Mouse (Mus musculus): ENCODE data around the gene Slc25a4.

DNA sequence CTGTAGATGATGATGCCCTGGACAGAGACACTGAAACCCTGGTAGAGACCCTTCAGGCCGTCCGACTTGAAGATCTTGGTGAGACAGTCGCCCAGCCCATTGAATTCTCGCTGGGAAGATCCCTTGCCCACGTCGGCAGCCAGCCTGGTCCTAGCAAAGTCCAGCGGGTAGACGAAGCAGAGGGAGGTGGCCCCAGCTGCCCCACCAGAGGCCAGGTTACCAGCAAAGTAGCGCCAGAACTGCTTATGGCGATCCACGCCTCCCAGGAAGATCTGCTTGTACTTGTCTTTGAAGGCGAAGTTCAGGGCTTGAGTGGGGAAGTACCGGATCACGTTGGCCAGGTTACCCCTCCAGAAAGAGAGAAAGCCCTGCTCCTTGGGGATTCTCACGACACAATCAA lies 2.0 kb downstream of the Slc25a4 start:
- TF ChIP-seq POLR2A (IDR thresholded peaks at IDR 0.05; ENCODE audit: low read depth, low read length): no peak
- no peak for TF ChIP-seq CTCF (IDR thresholded peaks at IDR 0.05; ENCODE audit: extremely low read depth, insufficient read depth, insufficient read length, insufficient replicate concordance)

Data from spleen, adult 2 months (tissue).